Mouse (Mus musculus) stomach, embryonic 14.5 days (tissue): ENCODE results near the gene Shoc2. TPM values are rescaled to one million over a fixed set of nuclear protein-coding genes. Genes with fewer than 3 reads are reported as not detected.

Source experiments
- ATAC-seq: fragments of 200-750 bp; cut with Nextera tagmentation; 2 replicates; pipeline ENCODE4 v1.8.0; 2017; ENCODE audit warnings: low read depth, moderate TSS enrichment; ENCODE audit not compliant: insufficient number of reproducible peaks, insufficient read depth, low FRiP score
- H3K27ac ChIP-seq: fragments of 300-500 bp; sonication (generic); 2 replicates; pipeline ENCODE4 v1.5.1; 2014; ENCODE audit warnings: mild to moderate bottlenecking, low read length, moderate library complexity, mixed read lengths
- H3K27me3 ChIP-seq: fragments of 300-500 bp; sonication (generic); 2 replicates; pipeline ENCODE4 v1.6.1; 2014; ENCODE audit warnings: low read length, control low read depth, mixed read lengths; ENCODE audit not compliant: control insufficient read depth, insufficient read depth
- H3K36me3 ChIP-seq: fragments of 300-500 bp; sonication (generic); 2 replicates; pipeline ENCODE4 v1.6.1; 2014; ENCODE audit warnings: mild to moderate bottlenecking, control low read depth, low read length, moderate library complexity, mixed read lengths; ENCODE audit not compliant: control insufficient read depth, insufficient read depth
- H3K4me1 ChIP-seq: fragments of 300-500 bp; sonication (generic); 2 replicates; pipeline ENCODE4 v1.6.1; 2014; ENCODE audit warnings: low read length, control low read depth, mixed read lengths; ENCODE audit not compliant: control insufficient read depth, insufficient read depth
- H3K4me2 ChIP-seq: fragments of 300-500 bp; sonication (generic); replicated peaks from 2 replicates; pipeline ENCODE4 v1.6.1; 2014; ENCODE audit warnings: low read depth, low read length, control low read depth
- H3K4me3 ChIP-seq: fragments of 300-500 bp; sonication (generic); 2 replicates; pipeline ENCODE4 v1.5.1; 2014; ENCODE audit warnings: low read depth, low read length, control low read depth
- H3K9ac ChIP-seq: fragments of 300-500 bp; sonication (generic); replicated peaks from 2 replicates; pipeline ENCODE4 v1.6.1; 2014; ENCODE audit warnings: low read depth, mild to moderate bottlenecking, control low read depth, low read length, moderate library complexity, mixed read lengths
- H3K9me3 ChIP-seq: fragments of 300-500 bp; sonication (generic); 2 replicates; pipeline ENCODE4 v1.6.1; 2016; ENCODE audit warnings: low read depth, low read length, control low read depth; ENCODE audit not compliant: control insufficient read depth
- WGBS: fragments of 180-500 bp; shearing (Covaris S2); extraction: QIAGEN DNeasy Blood & Tissue Kit; methylation state at CpG from one replicate; pipeline ENCODE4 v1.1.7; 2014; 5-methylcytosine and 5-hydroxymethylcytosine counted together
- polyA plus RNA-seq: library from polyadenylated mRNA; unstranded; fragments of >200 nt; fragmentation: Nextera tagmentation; extraction: Ambion mirVana; gene quantifications from 2 replicates; pipeline ENCODE4 v1.2.1, GENCODE M21; 2014

The Shoc2 gene
- polyA plus RNA-seq, 1 experiment from 2014 or later: 61.8 TPM

DNA sequence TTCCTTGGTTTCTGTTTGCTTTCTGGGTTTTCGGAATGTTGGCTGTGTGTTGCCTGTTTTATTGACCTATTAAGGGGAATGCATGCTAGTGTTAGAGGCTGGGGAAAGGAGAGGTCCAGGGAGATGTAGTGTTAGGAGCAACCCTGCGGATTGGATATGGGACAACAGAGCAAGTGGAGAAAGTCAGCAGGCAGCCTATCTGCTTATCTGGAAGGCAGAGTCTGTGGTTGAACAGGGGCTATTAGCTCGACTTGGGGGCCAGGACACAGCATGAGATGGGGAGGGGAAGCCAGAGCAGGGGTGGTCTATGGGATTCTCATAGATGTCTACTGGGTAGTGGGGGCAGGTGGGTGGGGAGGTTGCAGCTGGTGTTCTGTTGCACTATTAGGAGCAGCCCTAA is 37.9 kb downstream of the Shoc2 start:
- no peak overlapping the region for H3K4me3 ChIP-seq
- no peaks in the 10 kb centered on the region for H3K9me3 ChIP-seq
- no peak for ATAC-seq
- no peak overlapping the region for H3K4me2 ChIP-seq
- H3K4me1 ChIP-seq: peaks cover 7% of the 10 kb centered on the region; the same call in 1 of the 2 replicates
- no peaks in the 10 kb centered on the region for H3K27me3 ChIP-seq
- H3K36me3 ChIP-seq: no peaks in the 10 kb centered on the region
- H3K27ac ChIP-seq: no peak overlapping the region
- no peak overlapping the region for H3K9ac ChIP-seq
- WGBS: 53% methylated on average over 3 of the region's 3 CpGs

DNA sequence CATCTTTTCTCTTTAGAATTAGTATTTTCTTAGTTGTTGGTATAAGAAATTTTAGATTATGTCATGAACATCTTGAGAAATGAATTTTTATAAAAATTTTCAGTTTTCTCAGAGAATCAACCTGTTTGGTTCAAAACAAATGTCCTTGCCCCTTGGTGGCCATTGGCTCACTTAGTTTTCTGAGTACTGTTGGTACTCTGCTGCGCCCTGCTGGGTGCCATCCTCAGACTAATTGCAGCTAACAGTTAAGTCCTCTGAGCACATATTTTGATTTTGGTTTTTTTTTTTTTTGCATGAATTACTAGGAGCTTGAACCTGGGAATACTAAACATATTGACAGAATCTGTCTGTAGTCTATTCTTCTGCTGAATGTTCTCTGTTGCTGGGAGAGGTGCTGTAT is 39.2 kb downstream of the Shoc2 start:
- Histone ChIP-seq H3K27me3 (no peaks in the 10 kb centered on the region), H3K4me3 (no peak overlapping the region), H3K9me3 (no peaks in the 10 kb centered on the region), H3K4me2 (no peak overlapping the region), H3K9ac (no peak overlapping the region), H3K36me3 (peaks cover 10% of the 10 kb centered on the region; the same call in 1 of the 2 replicates), H3K4me1 (peaks cover 7% of the 10 kb centered on the region; the same call in 1 of the 2 replicates), H3K27ac (no peak overlapping the region)
- WGBS: 89% methylated on average over 1 of the region's 1 CpGs
- ATAC-seq: no peak

DNA sequence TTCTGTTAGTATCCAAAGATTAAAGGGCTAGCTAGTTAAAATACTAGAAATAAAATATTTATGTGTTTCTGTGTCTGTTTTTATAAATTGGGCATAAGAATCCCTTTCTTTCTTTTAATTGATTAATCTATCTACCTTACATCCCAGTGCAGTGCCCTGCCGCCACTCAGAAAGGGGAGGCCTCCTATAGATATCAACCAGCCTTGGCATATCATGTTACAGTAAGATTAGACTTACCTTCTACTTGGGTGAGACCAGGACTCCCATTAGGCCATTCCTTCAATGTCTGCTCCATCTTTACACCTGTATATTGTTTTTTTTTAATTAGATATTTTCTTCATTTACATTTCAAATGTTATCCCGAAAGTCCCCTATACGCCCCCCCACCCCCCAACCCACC is 40.5 kb downstream of the Shoc2 start:
- Histone ChIP-seq H3K4me3 (no peak overlapping the region), H3K27ac (no peak overlapping the region), H3K4me1 (peaks cover 7% of the 10 kb centered on the region; the same call in 1 of the 2 replicates), H3K36me3 (peaks cover 10% of the 10 kb centered on the region; the same call in 1 of the 2 replicates), H3K9ac (no peak overlapping the region), H3K9me3 (no peaks in the 10 kb centered on the region), H3K27me3 (no peaks in the 10 kb centered on the region), H3K4me2 (no peak overlapping the region)
- no peak for ATAC-seq
- 90% methylated on average over 3 of the region's 3 CpGs for WGBS

GRCm38 (mm10) chr19:53990538-53990937 is 46.4 kb downstream of the Shoc2 start:
- ATAC-seq: no peak
- Histone ChIP-seq H3K4me1 (no peaks in the 10 kb centered on the region), H3K9ac (no peak overlapping the region), H3K9me3 (no peaks in the 10 kb centered on the region), H3K4me3 (no peak overlapping the region), H3K27me3 (no peaks in the 10 kb centered on the region), H3K4me2 (no peak overlapping the region), H3K27ac (no peak overlapping the region), H3K36me3 (peaks cover 10% of the 10 kb centered on the region; the same call in 1 of the 2 replicates)
- 77% methylated on average over 2 of the region's 2 CpGs for WGBS

- Histone ChIP-seq H3K36me3 (no peaks in the 10 kb centered on the region; the same call in 1 of the 2 replicates), H3K9ac (no peak overlapping the region), H3K27ac (no peak overlapping the region), H3K27me3 (no peaks in the 10 kb centered on the region), H3K9me3 (no peaks in the 10 kb centered on the region), H3K4me2 (no peak overlapping the region), H3K4me1 (no peaks in the 10 kb centered on the region), H3K4me3 (no peak overlapping the region)
- ATAC-seq: no peak
- WGBS: 71% methylated on average over 3 of the region's 3 CpGs
These were observed 49.8 kb downstream of the Shoc2 start for GRCm38 (mm10) chr19:53993860-53994259.

GRCm38 (mm10) chr19:53994276-53994675 is 50.2 kb downstream of the Shoc2 start:
- Histone ChIP-seq H3K4me3 (no peak overlapping the region), H3K9ac (no peak overlapping the region), H3K27me3 (no peaks in the 10 kb centered on the region), H3K4me2 (no peak overlapping the region), H3K27ac (no peak overlapping the region), H3K36me3 (no peaks in the 10 kb centered on the region; the same call in 1 of the 2 replicates), H3K4me1 (no peaks in the 10 kb centered on the region), H3K9me3 (no peaks in the 10 kb centered on the region)
- ATAC-seq: no peak
- WGBS: 78% methylated on average over 1 of the region's 1 CpGs

- Histone ChIP-seq H3K27ac (no peak overlapping the region), H3K27me3 (no peaks in the 10 kb centered on the region), H3K4me2 (no peak overlapping the region), H3K36me3 (no peaks in the 10 kb centered on the region), H3K4me3 (no peak overlapping the region), H3K9me3 (no peaks in the 10 kb centered on the region), H3K4me1 (0 out of 2 replicates have a peak, but pooled peaks cover 5% of the 10 kb centered on the region), H3K9ac (no peak overlapping the region)
- ATAC-seq: no peak
- WGBS: 75% methylated on average over 4 of the region's 4 CpGs
These were observed 66.9 kb downstream of the Shoc2 start for GRCm38 (mm10) chr19:54010973-54011372.

GRCm38 (mm10) chr19:54014999-54015398 is 70.9 kb downstream of the Shoc2 start:
- Histone ChIP-seq H3K9ac (no peak overlapping the region), H3K9me3 (no peaks in the 10 kb centered on the region), H3K27me3 (no peaks in the 10 kb centered on the region), H3K36me3 (no peaks in the 10 kb centered on the region), H3K4me1 (0 out of 2 replicates have a peak, but pooled peaks cover 5% of the 10 kb centered on the region), H3K4me3 (no peak overlapping the region), H3K4me2 (no peak overlapping the region), H3K27ac (no peak overlapping the region)
- ATAC-seq: no peak
- 95% methylated on average over 5 of the region's 5 CpGs for WGBS

DNA sequence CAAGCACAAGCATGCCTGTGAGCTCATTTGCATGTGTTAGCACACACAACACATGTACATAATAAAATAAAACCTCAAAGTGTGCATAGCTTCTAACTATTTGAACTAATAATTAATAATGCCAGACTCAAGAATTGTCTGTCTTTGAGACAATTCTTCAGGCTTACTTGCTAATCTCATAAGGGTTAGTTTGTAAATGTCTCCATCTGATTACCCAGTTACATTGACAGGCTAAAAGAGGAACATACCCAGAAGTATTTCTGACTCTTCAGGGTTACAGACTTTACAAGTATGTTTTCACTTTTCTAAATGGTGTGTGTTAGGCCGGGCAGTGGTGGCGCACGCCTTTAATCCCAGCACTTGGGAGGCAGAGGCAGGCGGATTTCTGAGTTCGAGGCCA is 71.4 kb downstream of the Shoc2 start:
- Histone ChIP-seq H3K9ac (no peak overlapping the region), H3K4me2 (no peak overlapping the region), H3K9me3 (no peaks in the 10 kb centered on the region), H3K36me3 (no peaks in the 10 kb centered on the region), H3K4me1 (0 out of 2 replicates have a peak, but pooled peaks cover 5% of the 10 kb centered on the region), H3K27me3 (no peaks in the 10 kb centered on the region), H3K27ac (no peak overlapping the region), H3K4me3 (no peak overlapping the region)
- no peak for ATAC-seq
- WGBS: 92% methylated on average over 5 of the region's 5 CpGs
